Mouse (Mus musculus) embryonic facial prominence, embryonic 10.5 days (tissue): ENCODE data around the gene Eftud2. TPM values are rescaled to one million over a fixed set of nuclear protein-coding genes. Genes with fewer than 3 reads are reported as not detected.

Experiments
- DNase-seq: peaks from one replicate; pipeline ENCODE4 v3.0.0-alpha.2; 2017; ENCODE audit warnings: low spot score
- H3K27ac ChIP-seq: fragments of 300-500 bp; sonication (generic); replicated peaks from 2 replicates; pipeline ENCODE4 v1.5.1; 2016; ENCODE audit warnings: mild to moderate bottlenecking
- H3K27me3 ChIP-seq: fragments of 300-500 bp; sonication (generic); replicated peaks from 2 replicates; pipeline ENCODE4 v1.6.1; 2016; ENCODE audit warnings: low read depth, mild to moderate bottlenecking; ENCODE audit not compliant: poor library complexity, severe bottlenecking
- H3K36me3 ChIP-seq: fragments of 300-500 bp; sonication (generic); replicated peaks from 2 replicates; pipeline ENCODE4 v1.6.1; 2016; ENCODE audit warnings: mild to moderate bottlenecking, moderate library complexity
- H3K4me1 ChIP-seq: fragments of 300-500 bp; sonication (generic); 2 replicates; pipeline ENCODE4 v1.6.1; 2016
- H3K4me3 ChIP-seq: fragments of 300-500 bp; sonication (generic); 2 replicates; pipeline ENCODE4 v1.5.1; 2016; ENCODE audit warnings: mild to moderate bottlenecking, moderate library complexity
- H3K9me3 ChIP-seq: fragments of 300-500 bp; sonication (generic); 2 replicates; pipeline ENCODE4 v1.6.1; 2016; ENCODE audit warnings: mild to moderate bottlenecking
- WGBS: fragments of 180-500 bp; shearing (Covaris S2); methylation state at CpG from one replicate; pipeline ENCODE4 v1.1.7; 2016; 5-methylcytosine and 5-hydroxymethylcytosine counted together
- polyA plus RNA-seq: library from polyadenylated mRNA; unstranded; fragments of >200 nt; fragmentation: Nextera tagmentation; extraction: Ambion mirVana; gene quantifications from 2 replicates; pipeline ENCODE4 v1.2.1, GENCODE M21; 2016

The Eftud2 gene
- polyA plus RNA-seq, 1 experiment from 2014 or later = 347 TPM

GRCm38 (mm10) chr11:102803453-102803852 is 77.3 kb downstream of the Eftud2 start:
- H3K36me3 ChIP-seq = peaks cover 83% of the 10 kb centered on the region

GRCm38 (mm10) chr11:102794157-102794556 is 86.6 kb downstream of the Eftud2 start:
- DNase-seq = no peak
- Histone ChIP-seq H3K27me3 (no peaks in the 10 kb centered on the region), H3K4me3 (no peak overlapping the region), H3K36me3 (peaks cover 43% of the 10 kb centered on the region), H3K27ac (no peak overlapping the region), H3K9me3 (no peaks in the 10 kb centered on the region), H3K4me1 (peaks cover 10% of the 10 kb centered on the region)
- 68% methylated on average over 8 of the region's 8 CpGs for WGBS

More at GRCm38 (mm10) chr11:102803453-102803852, 77.3 kb downstream of the Eftud2 start:
- H3K27ac ChIP-seq = no peak overlapping the region
- H3K9me3 ChIP-seq = no peaks in the 10 kb centered on the region
- H3K27me3 ChIP-seq = no peaks in the 10 kb centered on the region
- no peak for DNase-seq
- WGBS = 85% methylated on average over 5 of the region's 5 CpGs
- H3K4me3 ChIP-seq = no peak overlapping the region
- H3K4me1 ChIP-seq = no peaks in the 10 kb centered on the region

- H3K27me3 ChIP-seq = no peaks in the 10 kb centered on the region
- no peak overlapping the region; the same call in 1 of the 2 replicates for H3K27ac ChIP-seq
- H3K9me3 ChIP-seq = no peaks in the 10 kb centered on the region
- no peak for DNase-seq
- H3K4me3 ChIP-seq = no peak overlapping the region
- whole genome bisulfite sequencing = 63% methylated on average over 14 of the region's 14 CpGs
- peaks cover 10% of the 10 kb centered on the region for H3K4me1 ChIP-seq
- H3K36me3 ChIP-seq = peaks cover 20% of the 10 kb centered on the region
Measured at GRCm38 (mm10) chr11:102791682-102792445, 88.9 kb downstream of the Eftud2 start.

Other genes with a start within 250 kb of the Eftud2 start
- gene Meioc, start 217.3 kb downstream of the Eftud2 start, polyA plus RNA-seq = 0.39 and 0.40 TPM in 2 replicates
- 58.1 and 59.8 TPM in 2 replicates for gene Ccdc43, start 183.2 kb downstream of the Eftud2 start, polyA plus RNA-seq
- gene Adam11, start 119.5 kb downstream of the Eftud2 start, polyA plus RNA-seq = 16.3 and 21.0 TPM in 2 replicates
- 80.7 and 89.6 TPM in 2 replicates for gene Gjc1, start 61.3 kb downstream of the Eftud2 start, polyA plus RNA-seq
- gene Higd1b, start 45.1 kb downstream of the Eftud2 start, polyA plus RNA-seq = not detected in 2 replicates
- 1.4 and 1.8 TPM in 2 replicates for gene Ccdc103, start 219 bp upstream of the Eftud2 start, polyA plus RNA-seq
- not detected in 2 replicates for gene Fam187a, start 4.2 kb upstream of the Eftud2 start, polyA plus RNA-seq
- gene Gfap, start 19.9 kb upstream of the Eftud2 start, polyA plus RNA-seq = 0.14 and 0.16 TPM in 2 replicates
- 12.1 and 13.0 TPM in 2 replicates for gene Kif18b, start 44.1 kb upstream of the Eftud2 start, polyA plus RNA-seq
- 1.5 and 2.7 TPM in 2 replicates for gene C1ql1, start 65.7 kb upstream of the Eftud2 start, polyA plus RNA-seq
- 63.2 and 66.0 TPM in 2 replicates for gene Nmt1, start 147.2 kb upstream of the Eftud2 start, polyA plus RNA-seq
- gene Dcakd, start 147.3 kb upstream of the Eftud2 start, polyA plus RNA-seq = 304 and 308 TPM in 2 replicates
- gene Plcd3, start 220.7 kb upstream of the Eftud2 start, polyA plus RNA-seq = 1.7 and 2.6 TPM in 2 replicates
- gene Acbd4, start 220.7 kb upstream of the Eftud2 start, polyA plus RNA-seq = 6.3 and 10.1 TPM in 2 replicates
- gene Hexim1, start 235.2 kb upstream of the Eftud2 start, polyA plus RNA-seq = 2.8 and 2.9 TPM in 2 replicates